Mouse (Mus musculus) liver, adult 2 months (tissue): Measurements from ENCODE around the gene Ptprd.
A peak's percentile ranks its signal among the peaks of the same experiment; 100 is the strongest.

Experiments used
- CTCF ChIP-seq: fragments of 200-500 bp; IDR thresholded peaks from 2 replicates; pipeline ENCODE4 v1.5.1; 2011; ENCODE audit warnings: low read depth, low read length, control low read depth
- POLR2A ChIP-seq: fragments of 200-500 bp; IDR thresholded peaks from 2 replicates; pipeline ENCODE4 v1.6.1; 2011; ENCODE audit warnings: low read length, control low read depth; ENCODE audit not compliant: insufficient read depth; ENCODE audit errors: extremely low read depth

DNA sequence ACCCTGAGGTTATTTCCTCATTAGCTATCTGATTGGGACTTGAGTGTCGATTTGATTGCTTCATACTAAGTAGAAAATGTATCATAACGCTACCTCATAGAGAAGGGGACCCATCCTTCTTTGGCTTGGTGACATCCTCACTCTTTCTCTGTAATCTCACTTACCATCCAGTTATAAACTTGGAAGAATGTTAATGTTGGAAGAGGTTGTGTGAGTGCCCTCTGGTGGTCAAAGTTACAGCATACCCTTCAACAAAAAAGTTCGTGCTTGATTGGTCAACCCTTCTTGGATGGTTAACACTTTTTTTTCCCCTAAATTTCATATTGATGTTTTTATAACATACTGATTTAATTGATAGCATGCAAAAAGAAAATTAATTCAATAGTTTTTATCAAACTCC lies 1263.5 kb downstream of the Ptprd start:
- TF ChIP-seq CTCF (peak; percentile 35; the same call in 1 of the 2 replicates), POLR2A (no peak)
